Mouse (Mus musculus): ENCODE results near the gene Med12. TPM values are rescaled to one million over a fixed set of nuclear protein-coding genes. Genes with fewer than 3 reads are reported as not detected.

Med12 gene
- polyA plus RNA-seq, 1 experiment from 2014 or later, result 18.4 TPM

GRCm38 (mm10) chrX:101300427-101301030, 26.7 kb downstream of the Med12 start:
- Histone ChIP-seq H3K27me3 (peaks cover 42% of the 10 kb centered on the region; the same call in 1 of the 2 replicates), H3K4me1 (replicated peaks) (peaks cover 4% of the 10 kb centered on the region; the same call in 1 of the 2 replicates), H3K9me3 (replicated peaks) (no peaks in the 10 kb centered on the region), H3K27ac (no peak overlapping the region), H3K4me2 (no peak overlapping the region), H3K9ac (no peak overlapping the region), H3K36me3 (peaks cover 23% of the 10 kb centered on the region), H3K4me3 (replicated peaks) (no peak overlapping the region)
- ATAC-seq (ENCODE audit: low read depth), result no peak
- WGBS (ENCODE audit: insufficient replicate concordance), result 41% methylated on average over 13 of the region's 13 CpGs
- DNase-seq, result no peak

GRCm38 (mm10) chrX:101301654-101302053, 27.8 kb downstream of the Med12 start:
- Histone ChIP-seq H3K27me3 (peaks cover 47% of the 10 kb centered on the region; the same call in 1 of the 2 replicates), H3K36me3 (peaks cover 12% of the 10 kb centered on the region)
- ATAC-seq (ENCODE audit: low read depth), result no peak

GRCm38 (mm10) chrX:101304646-101305045, 30.8 kb downstream of the Med12 start:
- Histone ChIP-seq H3K4me2 (no peak overlapping the region), H3K4me3 (replicated peaks) (no peak overlapping the region), H3K27ac (no peak overlapping the region), H3K9ac (no peak overlapping the region), H3K36me3 (no peaks in the 10 kb centered on the region), H3K9me3 (replicated peaks) (no peaks in the 10 kb centered on the region), H3K4me1 (replicated peaks) (no peaks in the 10 kb centered on the region), H3K27me3 (peaks cover 46% of the 10 kb centered on the region; the same call in 1 of the 2 replicates)
- no peak for ATAC-seq (ENCODE audit: low read depth)
- DNase-seq, result no peak
- WGBS (ENCODE audit: insufficient replicate concordance), result 38% methylated on average over 2 of the region's 2 CpGs

More at GRCm38 (mm10) chrX:101301654-101302053, 27.8 kb downstream of the Med12 start:
- no peak for DNase-seq
- H3K4me1 ChIP-seq (replicated peaks), result peaks cover 4% of the 10 kb centered on the region; the same call in 1 of the 2 replicates
- H3K9me3 ChIP-seq (replicated peaks), result no peaks in the 10 kb centered on the region
- WGBS (ENCODE audit: insufficient replicate concordance), result 73% methylated on average over 9 of the region's 9 CpGs
- no peak overlapping the region for H3K4me3 ChIP-seq (replicated peaks)
- no peak overlapping the region for H3K9ac ChIP-seq
- H3K4me2 ChIP-seq, result no peak overlapping the region
- no peak overlapping the region for H3K27ac ChIP-seq

GRCm38 (mm10) chrX:101309299-101309698, 35.5 kb downstream of the Med12 start:
- no peak overlapping the region for H3K27ac ChIP-seq
- no peaks in the 10 kb centered on the region for H3K4me1 ChIP-seq (replicated peaks)
- H3K9ac ChIP-seq, result no peak overlapping the region
- no peak overlapping the region for H3K4me2 ChIP-seq
- no peak overlapping the region for H3K4me3 ChIP-seq (replicated peaks)
- H3K36me3 ChIP-seq, result no peaks in the 10 kb centered on the region
- peaks cover 42% of the 10 kb centered on the region for H3K27me3 ChIP-seq
- no peak for DNase-seq
- WGBS (ENCODE audit: insufficient replicate concordance), result 75% methylated on average over 5 of the region's 5 CpGs
- no peaks in the 10 kb centered on the region for H3K9me3 ChIP-seq (replicated peaks)
- no peak for ATAC-seq (ENCODE audit: low read depth)

GRCm38 (mm10) chrX:101313625-101314359, 40.0 kb downstream of the Med12 start:
- Histone ChIP-seq H3K9me3 (replicated peaks) (no peaks in the 10 kb centered on the region), H3K4me1 (replicated peaks) (0 out of 2 replicates have a peak, but pooled peaks cover 3% of the 10 kb centered on the region), H3K27me3 (peaks cover 40% of the 10 kb centered on the region), H3K27ac (no peak overlapping the region), H3K36me3 (no peaks in the 10 kb centered on the region), H3K4me2 (no peak overlapping the region), H3K9ac (no peak overlapping the region), H3K4me3 (replicated peaks) (no peak overlapping the region)
- 35% methylated on average over 6 of the region's 6 CpGs for WGBS (ENCODE audit: insufficient replicate concordance)
- no peak for DNase-seq
- no peak for ATAC-seq (ENCODE audit: low read depth)

GRCm38 (mm10) chrX:101319775-101320174, 45.9 kb downstream of the Med12 start:
- DNase-seq (no peak), ATAC-seq (ENCODE audit: low read depth) (no peak)
- Histone ChIP-seq H3K4me1 (replicated peaks) (0 out of 2 replicates have a peak, but pooled peaks cover 3% of the 10 kb centered on the region), H3K9me3 (replicated peaks) (no peaks in the 10 kb centered on the region), H3K4me2 (no peak overlapping the region), H3K27ac (no peak overlapping the region), H3K9ac (no peak overlapping the region), H3K4me3 (replicated peaks) (no peak overlapping the region), H3K27me3 (peaks cover 7% of the 10 kb centered on the region; the same call in 1 of the 2 replicates), H3K36me3 (no peaks in the 10 kb centered on the region)
- 86% methylated on average over 12 of the region's 12 CpGs for WGBS (ENCODE audit: insufficient replicate concordance)

GRCm38 (mm10) chrX:101325989-101326899, 52.4 kb downstream of the Med12 start:
- Histone ChIP-seq H3K27me3 (no peaks in the 10 kb centered on the region), H3K4me3 (replicated peaks) (no peak overlapping the region), H3K9ac (no peak overlapping the region), H3K27ac (no peak overlapping the region), H3K4me2 (no peak overlapping the region), H3K9me3 (replicated peaks) (no peaks in the 10 kb centered on the region), H3K4me1 (replicated peaks) (peaks cover 3% of the 10 kb centered on the region; the same call in 1 of the 2 replicates), H3K36me3 (no peaks in the 10 kb centered on the region)
- WGBS (ENCODE audit: insufficient replicate concordance), result 48% methylated on average over 8 of the region's 8 CpGs
- DNase-seq (no peak), ATAC-seq (ENCODE audit: low read depth) (0 out of 2 replicates have a peak, but pooled peaks have one; percentile 34)

GRCm38 (mm10) chrX:101329372-101330028, 55.7 kb downstream of the Med12 start:
- no peak for ATAC-seq (ENCODE audit: low read depth)
- H3K4me2 ChIP-seq, result no peak overlapping the region
- no peak overlapping the region for H3K4me3 ChIP-seq (replicated peaks)
- no peaks in the 10 kb centered on the region for H3K9me3 ChIP-seq (replicated peaks)
- H3K27me3 ChIP-seq, result no peaks in the 10 kb centered on the region
- peak; percentile 32 for DNase-seq
- WGBS (ENCODE audit: insufficient replicate concordance), result 27% methylated on average over 10 of the region's 10 CpGs
- peaks cover 13% of the 10 kb centered on the region for H3K4me1 ChIP-seq (replicated peaks)
- no peaks in the 10 kb centered on the region for H3K36me3 ChIP-seq
- H3K27ac ChIP-seq, result 0 out of 2 replicates have a peak overlapping the region, but pooled peaks have one; percentile 13
- no peak overlapping the region for H3K9ac ChIP-seq

GRCm38 (mm10) chrX:101332031-101332374, 58.2 kb downstream of the Med12 start:
- peak; percentile 21; the same call in 1 of the 2 replicates for ATAC-seq (ENCODE audit: low read depth)

GRCm38 (mm10) chrX:101332375-101333211, 58.8 kb downstream of the Med12 start:
- WGBS (ENCODE audit: insufficient replicate concordance), result 15% methylated on average over 45 of the region's 49 CpGs
- H3K4me3 ChIP-seq (replicated peaks), result peak overlapping the region; percentile 58
- no peaks in the 10 kb centered on the region for H3K27me3 ChIP-seq
- no peaks in the 10 kb centered on the region for H3K9me3 ChIP-seq (replicated peaks)
- H3K9ac ChIP-seq, result peak overlapping the region; percentile 73
- DNase-seq, result peak; percentile 81
- ATAC-seq (ENCODE audit: low read depth), result peak; percentile 98
- H3K27ac ChIP-seq, result peak overlapping the region; percentile 86
- H3K4me2 ChIP-seq, result peak overlapping the region; percentile 74
- peaks cover 13% of the 10 kb centered on the region for H3K4me1 ChIP-seq (replicated peaks)
- H3K36me3 ChIP-seq, result no peaks in the 10 kb centered on the region

More at GRCm38 (mm10) chrX:101332031-101332374, 58.2 kb downstream of the Med12 start:
- H3K4me1 ChIP-seq (replicated peaks), result peaks cover 13% of the 10 kb centered on the region
- H3K36me3 ChIP-seq, result no peaks in the 10 kb centered on the region
- DNase-seq, result no peak
- 34% methylated on average over 9 of the region's 9 CpGs for WGBS (ENCODE audit: insufficient replicate concordance)
- H3K9ac ChIP-seq, result peak overlapping the region; percentile 73
- H3K4me3 ChIP-seq (replicated peaks), result peak overlapping the region; percentile 58
- H3K27me3 ChIP-seq, result no peaks in the 10 kb centered on the region
- H3K4me2 ChIP-seq, result peak overlapping the region; percentile 74
- no peaks in the 10 kb centered on the region for H3K9me3 ChIP-seq (replicated peaks)
- H3K27ac ChIP-seq, result peak overlapping the region; percentile 86

Data from liver, embryonic 13.5 days (tissue).